Mouse (Mus musculus) thymus, adult 2 months (tissue): ENCODE results near the gene Lrrc72. TPM values are rescaled to one million over a fixed set of nuclear protein-coding genes. Genes with fewer than 3 reads are reported as not detected.

Experiments
- DNase-seq: peaks from one replicate; pipeline ENCODE4 v3.0.0; 2021
- H3K27ac ChIP-seq: fragments of 200-500 bp; 2 replicates; pipeline ENCODE4 v1.5.1; 2012; ENCODE audit warnings: low read length, control low read depth; ENCODE audit not compliant: control insufficient read depth, insufficient read depth
- H3K27me3 ChIP-seq: fragments of 200-500 bp; 2 replicates; pipeline ENCODE4 v1.6.1; 2012; ENCODE audit warnings: mild to moderate bottlenecking, low read length, moderate library complexity, mixed read lengths; ENCODE audit not compliant: control insufficient read depth, insufficient read depth
- H3K36me3 ChIP-seq: fragments of 200-500 bp; 2 replicates; pipeline ENCODE4 v1.6.1; 2012; ENCODE audit warnings: mild to moderate bottlenecking, low read length, moderate library complexity; ENCODE audit not compliant: control insufficient read depth, insufficient read depth
- H3K4me1 ChIP-seq: fragments of 200-500 bp; replicated peaks from 2 replicates; pipeline ENCODE4 v1.6.1; 2012; ENCODE audit warnings: low read length; ENCODE audit not compliant: control insufficient read depth, insufficient read depth
- H3K4me3 ChIP-seq: fragments of 200-500 bp; 2 replicates; pipeline ENCODE4 v1.5.1; 2012; ENCODE audit warnings: mild to moderate bottlenecking, low read length, control low read depth, moderate library complexity; ENCODE audit not compliant: control insufficient read depth, insufficient read depth
- CTCF ChIP-seq: fragments of 200-500 bp; IDR thresholded peaks from 2 replicates; pipeline ENCODE4 v1.5.1; 2012; ENCODE audit warnings: mild to moderate bottlenecking, control low read depth, low read length, moderate library complexity, borderline replicate concordance; ENCODE audit not compliant: control insufficient read depth, poor library complexity, insufficient read depth; ENCODE audit errors: extremely low read depth
- POLR2A ChIP-seq: fragments of 200-500 bp; IDR thresholded peaks from 2 replicates; pipeline ENCODE4 v1.6.1; 2012; ENCODE audit warnings: mild to moderate bottlenecking, low read length, control low read depth, moderate library complexity; ENCODE audit not compliant: control insufficient read depth, poor library complexity, insufficient read depth; ENCODE audit errors: extremely low read depth
- WGBS: fragments of 180-500 bp; shearing (Covaris S2); methylation state at CpG from one replicate; pipeline ENCODE4 v1.1.7; 2018; 5-methylcytosine and 5-hydroxymethylcytosine counted together
- polyA plus RNA-seq: library from polyadenylated mRNA; depleted of rRNA; stranded (reverse); fragments of >200 nt; gene quantifications from 2 replicates; pipeline ENCODE4 v1.2.3, GENCODE M21; 2012; rRNA removed

Lrrc72 gene
- polyA plus RNA-seq, 1 experiment = not detected

GRCm38 (mm10) chr12:36164126-36164791 lies 88.9 kb downstream of the Lrrc72 start:
- Histone ChIP-seq H3K27ac (no peak overlapping the region), H3K27me3 (no peaks in the 10 kb centered on the region), H3K36me3 (no peaks in the 10 kb centered on the region), H3K4me1 (no peaks in the 10 kb centered on the region), H3K4me3 (no peak overlapping the region)
- WGBS = 89% methylated on average over 7 of the region's 7 CpGs
- TF ChIP-seq CTCF (no peak), POLR2A (no peak)
- no peak for DNase-seq

Other genes starting within 250 kb of the Lrrc72 start
- gene Tspan13, start 210.9 kb downstream of the Lrrc72 start, polyA plus RNA-seq = 294 and 360 TPM in 2 replicates
- 7.4 and 7.6 TPM in 2 replicates for gene Ankmy2, start 96.3 kb downstream of the Lrrc72 start, polyA plus RNA-seq
- gene Bzw2, start 95.3 kb downstream of the Lrrc72 start, polyA plus RNA-seq = 34.0 and 36.7 TPM in 2 replicates
- gene Sostdc1, start 60.7 kb upstream of the Lrrc72 start, polyA plus RNA-seq = 0.96 and 1.3 TPM in 2 replicates
- 0.53 and 0.70 TPM in 2 replicates for gene Ispd, start 128.1 kb upstream of the Lrrc72 start, polyA plus RNA-seq
- 0.50 and 0.66 TPM in 2 replicates for gene D630036H23Rik, start 128.8 kb upstream of the Lrrc72 start, polyA plus RNA-seq